27 mouse cellular contexts compared by ENCODE assay signal in genomic region chr11:103365022-103365421, GRCm38 (mm10). TPM values are rescaled to one million over a fixed set of nuclear protein-coding genes. Genes with fewer than 3 reads are reported as not detected.
DNase-seq lines count a peak whose midpoint lies in the region; ATAC-seq and TF ChIP-seq lines count a peak whose summit lies in the region.
"Had no signal": no experiment of that assay in that cellular context is flagged by ENCODE, and none has a peak within 500 bp of the region (broad histone marks: within the 10 kb centered on the region; RNA-seq: fewer than 3 reads in every experiment).

No protein-coding gene starts in this region.

- no peak overlapping the region for H3K4me2 ChIP-seq in heart, embryonic 15.5 days
- no peak overlapping the region for H3K4me2 ChIP-seq in lung, embryonic 16.5 days (ENCODE audit: low read depth, low read length)
- no peak overlapping the region for H3K4me2 ChIP-seq in stomach, postnatal 0 days (replicated peaks; ENCODE audit: low read depth)
- H3K4me2 ChIP-seq: forebrain, embryonic 13.5 days; hindbrain, embryonic 12.5 days; liver, embryonic 12.5 days; midbrain, embryonic 12.5 days; neural tube, embryonic 12.5 days had no signal

- TF ChIP-seq EP300 in stomach, postnatal 0 days (optimal IDR thresholded peaks at IDR 0.05), result no peak

- peaks cover 39% of the 10 kb centered on the region for H3K27me3 ChIP-seq in heart, embryonic 15.5 days
- peaks cover 26% of the 10 kb centered on the region for H3K27me3 ChIP-seq in lung, embryonic 16.5 days (ENCODE audit: control insufficient read depth, insufficient read depth, low read depth, low read length)
- no peaks in the 10 kb centered on the region; the same call in 1 of the 2 replicates for H3K27me3 ChIP-seq in stomach, postnatal 0 days (ENCODE audit: control insufficient read depth, insufficient read depth, low read length)

- no peak for ATAC-seq in heart, embryonic 15.5 days (replicated peaks; ENCODE audit: insufficient number of reproducible peaks, insufficient read depth, low FRiP score, low read depth)
- no peak for ATAC-seq in lung, embryonic 16.5 days (ENCODE audit: low read depth)
- ATAC-seq in stomach, postnatal 0 days (ENCODE audit: low FRiP score, low TSS enrichment), result no peak
- ATAC-seq: activated CD4-positive, CD25-positive, alpha-beta regulatory T cell, adult 4 months; forebrain, embryonic 13.5 days; intestine, embryonic 16.5 days; liver, embryonic 12.5 days; liver, postnatal 0 days had no signal

- H3K4me3 ChIP-seq in heart, embryonic 15.5 days, result no peak overlapping the region
- H3K4me3 ChIP-seq in layer of hippocampus, adult 2 months, result no peak overlapping the region
- H3K4me3 ChIP-seq in lung, embryonic 16.5 days (ENCODE audit: low read length), result no peak overlapping the region
- H3K4me3 ChIP-seq in lung, adult 2 months (replicated peaks; ENCODE audit: extremely low read depth, low read depth, low read length), result no peak overlapping the region
- no peak overlapping the region for H3K4me3 ChIP-seq in stomach, postnatal 0 days (ENCODE audit: low read depth, low read length)
- H3K4me3 ChIP-seq: forebrain, embryonic 13.5 days; heart, embryonic 12.5 days; hindbrain, embryonic 12.5 days; liver, embryonic 12.5 days; megakaryocyte, embryonic 14.5 days; midbrain, embryonic 12.5 days; myocyte; neural tube, embryonic 12.5 days had no signal

- 0 out of 2 replicates have a peak, but pooled peaks cover 4% of the 10 kb centered on the region for H3K36me3 ChIP-seq in heart, embryonic 15.5 days
- peaks cover 7% of the 10 kb centered on the region for H3K36me3 ChIP-seq in lung, embryonic 16.5 days (ENCODE audit: control insufficient read depth, insufficient read depth, low read length)
- 0 out of 2 replicates have a peak, but pooled peaks cover 7% of the 10 kb centered on the region for H3K36me3 ChIP-seq in stomach, postnatal 0 days (ENCODE audit: control insufficient read depth, insufficient read depth, low read length)

- H3K9me3 ChIP-seq in heart, embryonic 15.5 days (replicated peaks), result no peaks in the 10 kb centered on the region
- no peaks in the 10 kb centered on the region for H3K9me3 ChIP-seq in lung, embryonic 16.5 days (ENCODE audit: control insufficient read depth, low read length)
- H3K9me3 ChIP-seq in stomach, postnatal 0 days (ENCODE audit: control insufficient read depth, low read length), result no peaks in the 10 kb centered on the region
- H3K9me3 ChIP-seq: forebrain, embryonic 13.5 days; heart, embryonic 12.5 days; hindbrain, embryonic 12.5 days; liver, embryonic 12.5 days; megakaryocyte, embryonic 14.5 days; midbrain, embryonic 12.5 days; neural tube, embryonic 12.5 days had no signal

- no peak for DNase-seq in heart, postnatal 10 days
- DNase-seq in layer of hippocampus, adult 2 months (ENCODE audit: low spot score in 2 of 2), result no peak
- no peak for DNase-seq in layer of hippocampus, postnatal 10 days (ENCODE audit: low spot score in 2 of 2)
- no peak for DNase-seq in lung, adult 2 months
- DNase-seq in stomach, postnatal 0 days (ENCODE audit: low spot score), result no peak
- no peak for DNase-seq in Muller cell, postnatal 12 days (ENCODE audit: inconsistent ontology term)
- DNase-seq: adrenal gland, adult 2 months; adrenal gland, postnatal 36 days; B cell, adult 2 months; cerebellum, adult 2 months; cerebellum, postnatal 14 days; gastrocnemius, postnatal 25 days; kidney, adult 8-10 months; liver, postnatal 0 days; thymus, postnatal 14 days had no signal

- WGBS in heart, embryonic 15.5 days, result 86% methylated on average over 3 of the region's 3 CpGs
- 68% methylated on average over 3 of the region's 3 CpGs for WGBS in lung, embryonic 16.5 days
- WGBS in lung, adult 2 months, result 72% methylated on average over 3 of the region's 3 CpGs
- 93% methylated on average over 3 of the region's 3 CpGs for WGBS in stomach, postnatal 0 days

- H3K27ac ChIP-seq in heart, embryonic 15.5 days, result peak overlapping the region; percentile 26; the same call in 1 of the 2 replicates
- peak overlapping the region; percentile 51; the same call in 1 of the 2 replicates for H3K27ac ChIP-seq in layer of hippocampus, adult 2 months
- H3K27ac ChIP-seq in lung, embryonic 16.5 days (ENCODE audit: low read length), result peak overlapping the region; percentile 66
- 0 out of 2 replicates have a peak overlapping the region, but pooled peaks have one; percentile 19 for H3K27ac ChIP-seq in stomach, postnatal 0 days (replicated peaks)
- H3K27ac ChIP-seq: forebrain, embryonic 13.5 days; hindbrain, embryonic 12.5 days; liver, embryonic 12.5 days; midbrain, embryonic 12.5 days; neural tube, embryonic 12.5 days had no signal

- peaks cover 34% of the 10 kb centered on the region for H3K4me1 ChIP-seq in heart, embryonic 15.5 days (replicated peaks)
- peaks cover 17% of the 10 kb centered on the region for H3K4me1 ChIP-seq in lung, embryonic 16.5 days (replicated peaks; ENCODE audit: control insufficient read depth, insufficient read depth, low read length)
- peaks cover 29% of the 10 kb centered on the region for H3K4me1 ChIP-seq in lung, adult 2 months (ENCODE audit: control insufficient read depth, insufficient read depth, low read length)
- no peaks in the 10 kb centered on the region for H3K4me1 ChIP-seq in stomach, postnatal 0 days (replicated peaks; ENCODE audit: control insufficient read depth, insufficient read depth)

- TF ChIP-seq CTCF in layer of hippocampus, adult 2 months (conservative IDR thresholded peaks at IDR 0.05), result no peak
- no peak for TF ChIP-seq CTCF in lung, adult 2 months (IDR thresholded peaks at IDR 0.05; ENCODE audit: insufficient read depth, low read length)
- no peak for TF ChIP-seq CTCF in stomach, postnatal 0 days (IDR thresholded peaks at IDR 0.05; ENCODE audit: low read depth)

- H3K9ac ChIP-seq in heart, embryonic 15.5 days, result no peak overlapping the region
- no peak overlapping the region for H3K9ac ChIP-seq in lung, embryonic 16.5 days (ENCODE audit: low read length)
- H3K9ac ChIP-seq in stomach, postnatal 0 days (ENCODE audit: low read length), result no peak overlapping the region
- H3K9ac ChIP-seq: forebrain, embryonic 13.5 days; heart, embryonic 12.5 days; hindbrain, embryonic 12.5 days; liver, embryonic 12.5 days; liver, postnatal 0 days; midbrain, embryonic 12.5 days; neural tube, embryonic 12.5 days had no signal

- no peak for TF ChIP-seq POLR2A in lung, adult 2 months (IDR thresholded peaks at IDR 0.05; ENCODE audit: borderline replicate concordance, extremely low read depth, low read depth, low read length)

- intact Hi-C loops in heart, postnatal 10 days (cut with DNase I), result loop anchor here (10.0 kb wide), 1 partner anchor 100 kb away; no protein-coding TSS in a partner anchor

RNA-seq across cellular contexts. Expression of gene Arhgap27, which starts 1.5 kb away (rescaled TPM):
- polyA plus RNA-seq in heart, embryonic 15.5 days (2015; fragmentation: Nextera tagmentation; extraction: Ambion mirVana), result 5.4 and 9.0 TPM in 2 replicates
- 10 to 100 TPM; 28.6 to 34.3 TPM for total RNA-seq in heart, postnatal 10 days (2021)
- total RNA-seq in layer of hippocampus, adult 2 months (2021), result 10 to 100 TPM; 11.8 to 14.0 TPM
- 1 to 10 TPM; 8.7 to 9.3 TPM for total RNA-seq in layer of hippocampus, postnatal 10 days (2021)
- 14.1 and 15.7 TPM in 2 replicates for polyA plus RNA-seq in lung, embryonic 16.5 days (2015; fragmentation: Nextera tagmentation; extraction: Ambion mirVana)
- 71.4 and 83.7 TPM in 2 replicates for polyA plus RNA-seq in lung, adult 2 months (2012; rRNA removed)
- polyA plus RNA-seq in stomach, postnatal 0 days (2015; fragmentation: Nextera tagmentation; extraction: Ambion mirVana), result 18.2 and 22.1 TPM in 2 replicates

RNA-seq across cellular contexts. Expression of gene Plekhm1, which starts 47.5 kb away (rescaled TPM):
- 4.8 and 6.1 TPM in 2 replicates for polyA plus RNA-seq in heart, embryonic 15.5 days (2015; fragmentation: Nextera tagmentation; extraction: Ambion mirVana)
- 10 to 100 TPM; 10.1 to 11.5 TPM for total RNA-seq in heart, postnatal 10 days (2021)
- 10 to 100 TPM; 18.3 to 20.3 TPM for total RNA-seq in layer of hippocampus, adult 2 months (2021)
- total RNA-seq in layer of hippocampus, postnatal 10 days (2021), result 10 to 100 TPM; 15.0 TPM
- polyA plus RNA-seq in lung, embryonic 16.5 days (2015; fragmentation: Nextera tagmentation; extraction: Ambion mirVana), result 9.8 and 10.2 TPM in 2 replicates
- polyA plus RNA-seq in lung, adult 2 months (2012; rRNA removed), result 23.9 and 28.0 TPM in 2 replicates
- polyA plus RNA-seq in stomach, postnatal 0 days (2015; fragmentation: Nextera tagmentation; extraction: Ambion mirVana), result 3.6 and 4.2 TPM in 2 replicates
